Mouse (Mus musculus): ENCODE data around the gene Trim28.

DNA sequence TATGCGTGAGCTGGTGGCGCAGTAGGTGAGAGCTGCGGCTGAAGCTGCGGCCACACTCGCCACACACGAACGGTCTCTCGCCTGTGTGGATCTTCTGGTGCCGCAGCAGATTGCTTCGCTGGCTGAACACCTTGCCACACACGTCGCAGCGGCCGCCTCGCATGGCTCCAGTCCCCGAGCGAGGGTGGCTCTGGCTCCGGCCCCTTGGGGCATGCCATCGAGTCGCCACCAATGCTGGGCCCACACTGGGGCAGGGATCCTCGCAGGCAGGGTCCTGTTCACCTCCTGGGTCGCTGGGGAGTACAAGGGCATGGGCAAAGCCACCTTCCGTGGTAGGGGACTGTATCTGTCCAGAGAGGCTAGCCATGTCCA is 45.3 kb downstream of the Trim28 start:
- TF ChIP-seq CTCF (IDR thresholded peaks at IDR 0.05; ENCODE audit: extremely low read depth, insufficient read depth, insufficient read length, insufficient replicate concordance) (no peak), POLR2A (IDR thresholded peaks at IDR 0.05; ENCODE audit: low read depth, low read length) (no peak)

Data from spleen, adult 2 months (tissue).